Mouse (Mus musculus) layer of hippocampus, adult 2 months (tissue): ENCODE measurements around the gene Tex52. TPM values are rescaled to one million over a fixed set of nuclear protein-coding genes. Genes with fewer than 3 reads are reported as not detected.
A peak's percentile ranks its signal among the peaks of the same experiment; 100 is the strongest.

ENCODE experiments used
- DNase-seq, 2 experiments: peaks; one replicate each; pipeline ENCODE4 v3.0.0; 2022; ENCODE audit warnings: low spot score in 2 of 2
- H3K27ac ChIP-seq: fragments of 200-600 bp; 2 replicates; pipeline ENCODE4 v1.8.1; 2022
- H3K4me3 ChIP-seq: fragments of 200-600 bp; 2 replicates; pipeline ENCODE4 v1.8.1; 2022; ENCODE audit warnings: mild to moderate bottlenecking
- CTCF ChIP-seq: fragments of 200-600 bp; conservative IDR thresholded peaks from 2 replicates; pipeline ENCODE4 v1.8.1; 2022; ENCODE audit warnings: antibody characterized with exemption, mild to moderate bottlenecking, moderate library complexity
- long read RNA-seq, 2 experiments: library from polyadenylated mRNA; stranded (forward); transcript quantifications; one replicate each; pipeline ENCODE4 v2.0.0; 2021; ENCODE audit warnings: borderline mapping rate in 2 of 2
- total RNA-seq, 2 experiments: library from RNA; stranded (reverse); gene quantifications; 2 replicates each; pipeline ENCODE4 v1.2.3; 2021

The Tex52 gene
- total RNA-seq, result 1 to 10 TPM; 1.3 to 1.5 TPM
- long read RNA-seq, experiment 1, result 0 reads
- long read RNA-seq, experiment 2, partial matches to known transcripts, result 0 of 1 reads
- long read RNA-seq, experiment 2, other reads (novel, unspliced or antisense), result 0 of 1 reads

DNA sequence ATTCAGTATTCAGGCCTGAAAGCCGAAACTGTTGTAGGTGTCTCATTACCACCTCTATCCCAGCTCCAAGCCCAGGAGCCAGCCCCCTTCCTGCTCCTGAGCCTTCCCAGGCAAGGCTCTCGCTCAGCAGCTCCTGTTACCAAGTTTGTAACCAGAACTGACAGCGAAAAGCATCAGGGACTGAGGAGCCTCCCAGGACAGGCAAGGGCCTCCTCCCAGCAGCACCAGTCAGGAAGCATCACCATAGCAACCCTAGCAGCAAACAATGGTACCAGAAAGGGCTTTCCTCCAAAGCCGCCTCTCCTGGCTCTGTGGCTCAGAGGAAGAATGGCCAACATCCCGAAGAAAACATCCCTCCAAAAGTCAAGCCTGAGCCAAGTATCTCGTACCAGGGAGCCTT, at the start of gene Tex52, which contains the start of gene Gm44596:
Gene Tex52, plus strand, starts transcription at position 265 of the 400 bp plus-strand sequence.
Gene Gm44596, plus strand, starts transcription at position 312 of the 400 bp plus-strand sequence.
- DNase-seq, result peak; percentile 51 to 62
- Histone ChIP-seq H3K4me3 (peak within 1 kb of the TSS; percentile 11; the same call in 1 of the 2 replicates), H3K27ac (peak within 1 kb of the TSS; percentile 84)
- TF ChIP-seq CTCF, result no peak

DNA sequence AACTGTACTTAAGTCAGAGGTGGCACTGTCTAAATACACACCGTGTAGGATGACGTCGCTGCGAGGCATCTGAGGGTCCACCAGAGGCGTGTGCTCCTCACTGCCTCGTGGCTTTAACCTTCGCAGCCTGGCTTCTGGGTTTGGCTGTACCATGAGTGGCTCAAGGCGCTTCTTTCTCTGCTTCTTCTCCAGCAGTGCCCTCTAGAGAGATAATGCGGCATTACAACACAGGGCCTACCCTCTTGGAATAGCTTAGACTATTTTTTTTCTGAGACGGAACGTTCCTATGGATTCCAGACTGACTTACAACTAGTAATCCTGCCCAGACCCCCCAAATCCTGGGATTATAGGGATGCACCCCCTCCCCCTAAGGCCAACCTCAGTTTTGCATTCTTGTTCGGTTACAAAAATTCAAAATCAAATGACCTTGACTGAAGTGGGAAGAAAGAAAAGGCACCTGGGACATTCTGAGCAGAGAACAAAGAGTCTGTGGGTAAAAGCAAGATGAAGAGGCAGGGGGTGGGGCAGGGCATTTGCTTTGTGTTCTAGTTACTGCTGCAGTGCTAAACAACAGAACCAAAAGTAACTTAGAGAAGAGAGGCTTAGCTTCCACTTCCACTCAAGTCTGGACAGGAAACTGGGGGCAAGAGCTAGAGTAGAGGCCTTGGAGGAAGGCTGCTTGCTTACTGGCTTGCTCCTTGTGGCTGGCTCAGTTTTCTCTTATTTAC, 40.7 kb upstream of the Tex52 start:
- peak; percentile 82 for TF ChIP-seq CTCF
- Histone ChIP-seq H3K4me3 (no peak overlapping the region), H3K27ac (peak overlapping the region; percentile 23; the same call in 1 of the 2 replicates)
- DNase-seq, result peak; percentile 71 to 84

- no peak for DNase-seq
- Histone ChIP-seq H3K27ac (no peak overlapping the region), H3K4me3 (no peak overlapping the region)
- TF ChIP-seq CTCF, result no peak
These were observed 37.8 kb upstream of the Tex52 start for GRCm38 (mm10) chr6:128337467-128337866.

DNA sequence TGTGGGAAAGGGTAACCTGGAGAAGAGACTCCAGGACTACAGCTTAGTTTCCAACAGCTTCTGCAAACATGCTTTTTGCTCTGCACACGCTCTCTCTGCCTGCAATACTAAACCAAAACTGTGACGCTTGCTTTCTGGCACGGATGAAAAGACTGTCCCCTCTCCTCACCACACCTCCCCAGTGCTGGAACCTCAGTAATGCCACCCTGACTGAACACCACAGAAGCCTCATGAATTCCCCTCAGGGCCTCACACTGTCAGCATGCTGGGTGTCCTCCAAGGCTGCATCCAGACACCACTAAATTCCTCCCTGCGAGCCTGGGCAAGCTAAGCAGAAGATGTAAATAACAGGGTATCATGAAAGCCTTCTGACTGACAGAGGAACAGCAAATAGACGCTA, 36.4 kb upstream of the Tex52 start:
- Histone ChIP-seq H3K4me3 (no peak overlapping the region), H3K27ac (peak overlapping the region; percentile 32; the same call in 1 of the 2 replicates)
- TF ChIP-seq CTCF, result no peak
- no peak for DNase-seq

GRCm38 (mm10) chr6:128341956-128342723, 33.1 kb upstream of the Tex52 start:
- no peak overlapping the region for H3K4me3 ChIP-seq
- TF ChIP-seq CTCF, result no peak
- DNase-seq, result no peak
- H3K27ac ChIP-seq, result no peak overlapping the region

DNA sequence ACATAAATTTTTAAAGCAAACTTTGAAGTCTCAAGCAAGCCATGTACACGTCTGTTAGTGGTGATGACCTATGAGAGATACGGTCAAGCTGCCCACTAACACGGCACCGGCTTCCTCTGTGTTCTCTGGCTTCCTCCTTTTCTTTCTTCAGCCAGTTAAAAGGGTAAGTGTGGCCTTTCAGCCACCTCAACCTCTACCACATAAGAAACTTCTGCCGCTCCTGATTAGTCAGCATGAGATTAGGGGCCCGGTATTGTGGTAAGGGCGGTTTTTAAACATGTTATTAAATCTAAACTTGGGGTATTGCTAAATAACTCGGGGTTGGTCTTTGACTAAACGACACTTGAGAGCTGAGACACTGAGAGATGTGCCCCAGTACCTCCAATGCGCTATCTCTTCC, 29.6 kb upstream of the Tex52 start:
- TF ChIP-seq CTCF, result no peak
- no peak overlapping the region for H3K4me3 ChIP-seq
- H3K27ac ChIP-seq, result peak overlapping the region; percentile 85; the same call in 1 of the 2 replicates
- no peak for DNase-seq

DNA sequence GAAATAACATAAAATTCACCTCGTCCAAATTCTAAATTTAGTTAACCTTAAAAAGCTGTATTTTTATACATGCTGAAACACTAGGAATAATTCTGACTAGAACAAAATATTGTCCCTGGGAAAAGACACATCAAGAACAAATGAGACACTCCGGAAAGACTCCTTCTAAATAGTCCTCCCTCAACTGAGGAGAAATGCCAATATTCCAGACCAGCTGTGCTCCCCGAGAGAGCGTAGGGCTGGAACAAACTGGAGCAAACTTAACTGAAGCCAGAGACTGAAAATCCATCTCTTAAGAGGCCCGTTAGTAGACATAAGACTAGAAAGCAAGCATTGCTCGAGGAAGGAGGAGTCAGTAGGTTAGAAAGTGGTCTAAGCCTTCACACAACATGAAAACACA, 28.5 kb upstream of the Tex52 start:
- Histone ChIP-seq H3K27ac (peak overlapping the region; percentile 85), H3K4me3 (no peak overlapping the region)
- no peak for TF ChIP-seq CTCF
- peak in 1 of 2 experiments; percentile 57 for DNase-seq

DNA sequence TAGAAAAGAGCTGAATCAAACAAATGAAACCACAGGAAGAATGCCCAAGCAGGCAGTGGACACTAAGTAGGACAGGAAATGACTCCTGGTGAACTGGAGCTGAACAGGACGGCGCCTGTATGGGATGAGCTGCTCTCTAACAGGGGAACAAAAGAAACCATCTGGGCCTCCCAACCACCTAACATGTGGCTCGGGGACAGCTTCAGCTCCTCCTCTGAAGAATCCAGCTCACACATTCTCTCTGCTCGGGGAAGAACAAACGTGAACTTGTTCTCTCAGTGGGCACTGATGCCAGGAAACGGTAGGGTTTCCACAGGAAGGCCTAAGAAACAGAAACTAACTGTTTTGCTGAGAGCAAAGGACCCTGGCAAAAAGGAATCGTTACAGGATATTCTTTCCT, 25.5 kb upstream of the Tex52 start:
- no peak overlapping the region for H3K4me3 ChIP-seq
- H3K27ac ChIP-seq, result peak overlapping the region; percentile 86
- peak; percentile 37 to 55 for DNase-seq
- TF ChIP-seq CTCF, result no peak

- Histone ChIP-seq H3K4me3 (peak overlapping the region; percentile 71), H3K27ac (peak overlapping the region; percentile 93)
- TF ChIP-seq CTCF, result no peak
- DNase-seq, result no peak
These were observed 21.1 kb upstream of the Tex52 start for GRCm38 (mm10) chr6:128354140-128354539.

- DNase-seq, result peak in 1 of 2 experiments; percentile 40
- H3K27ac ChIP-seq, result peak overlapping the region; percentile 93
These were observed 20.0 kb upstream of the Tex52 start for GRCm38 (mm10) chr6:128355201-128355681.

GRCm38 (mm10) chr6:128355726-128356416, 19.4 kb upstream of the Tex52 start, which contains the start of gene Tulp3:
Gene Tulp3 (minus strand): TSS chr6:128355851.
- Histone ChIP-seq H3K27ac (peak within 1 kb of the TSS; percentile 93), H3K4me3 (peak within 1 kb of the TSS; percentile 71)
- peak; percentile 98 for DNase-seq
- TF ChIP-seq CTCF, result no peak

More at GRCm38 (mm10) chr6:128355201-128355681, 20.0 kb upstream of the Tex52 start:
- peak overlapping the region; percentile 71 for H3K4me3 ChIP-seq
- no peak for TF ChIP-seq CTCF

GRCm38 (mm10) chr6:128358999-128359398, 16.3 kb upstream of the Tex52 start:
- H3K27ac ChIP-seq, result no peak overlapping the region
- H3K4me3 ChIP-seq, result no peak overlapping the region
- peak; percentile 63 to 77 for DNase-seq
- peak; percentile 97 for TF ChIP-seq CTCF
